Mouse (Mus musculus): ENCODE data around the gene Agl. TPM values are rescaled to one million over a fixed set of nuclear protein-coding genes. Genes with fewer than 3 reads are reported as not detected.

Agl gene
- polyA plus RNA-seq, 1 experiment from 2014 or later = 6.3 TPM

DNA sequence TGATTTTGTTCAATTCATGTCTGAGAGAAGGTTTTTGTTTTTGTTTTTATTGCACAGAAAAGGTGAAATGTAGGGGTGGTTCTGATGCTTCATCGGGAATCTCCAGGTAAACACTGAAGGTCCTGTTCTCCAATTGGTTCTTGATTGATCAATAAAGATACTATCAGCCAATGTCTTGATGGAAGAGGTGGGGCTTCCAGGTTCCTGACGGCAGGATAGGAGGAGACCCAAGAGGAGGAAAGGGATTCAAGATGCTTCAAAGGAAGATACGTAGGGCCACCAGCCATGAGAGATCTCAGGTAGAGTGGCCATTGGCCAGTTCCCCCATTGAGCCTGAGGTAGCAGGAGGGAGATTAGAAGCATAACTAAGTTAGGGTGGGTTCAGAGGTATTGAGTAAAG lies 89.0 kb downstream of the Agl start:
- no peaks in the 10 kb centered on the region for H3K36me3 ChIP-seq (ENCODE audit: control insufficient read depth, insufficient read depth)
- no peak overlapping the region for H3K9ac ChIP-seq (ENCODE audit: low read depth, low read length)
- no peak overlapping the region for H3K4me2 ChIP-seq (replicated peaks; ENCODE audit: low read depth)
- no peak overlapping the region for H3K4me3 ChIP-seq (ENCODE audit: low read depth, low read length)
- 54% methylated on average over 3 of the region's 3 CpGs for WGBS
- no peak for TF ChIP-seq CTCF (IDR thresholded peaks at IDR 0.05; ENCODE audit: low read depth)
- no peaks in the 10 kb centered on the region for H3K4me1 ChIP-seq (replicated peaks; ENCODE audit: control insufficient read depth, insufficient read depth, low read length)
- no peaks in the 10 kb centered on the region for H3K27me3 ChIP-seq (replicated peaks; ENCODE audit: control insufficient read depth, insufficient read depth, low read length)
- no peak for ATAC-seq
- H3K9me3 ChIP-seq (ENCODE audit: control insufficient read depth) = no peaks in the 10 kb centered on the region
- H3K27ac ChIP-seq (ENCODE audit: low read depth, low read length) = no peak overlapping the region

DNA sequence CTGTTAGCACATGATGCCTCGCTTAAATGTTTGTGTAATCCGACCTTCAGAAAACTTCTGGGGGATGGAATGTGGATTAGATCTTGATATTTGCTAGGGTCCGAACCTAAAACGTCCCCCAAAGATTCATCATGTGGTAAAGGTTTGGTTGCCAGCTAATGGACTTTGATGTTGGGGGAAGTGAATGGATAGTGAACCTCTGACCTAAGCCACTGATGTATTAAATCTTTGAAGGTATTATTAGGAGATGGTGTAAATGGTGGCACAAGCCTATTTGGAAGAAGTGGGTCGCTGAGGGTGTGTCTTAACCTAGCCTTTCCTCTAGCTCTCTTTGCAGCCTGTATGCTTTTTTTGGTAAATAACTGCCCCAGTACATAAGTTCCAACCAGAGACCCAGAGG lies 94.9 kb downstream of the Agl start:
- Histone ChIP-seq H3K36me3 (ENCODE audit: control insufficient read depth, insufficient read depth) (no peaks in the 10 kb centered on the region), H3K4me2 (replicated peaks; ENCODE audit: low read depth) (peak overlapping the region; percentile 83), H3K9ac (ENCODE audit: low read depth, low read length) (peak overlapping the region; percentile 99), H3K4me1 (replicated peaks; ENCODE audit: control insufficient read depth, insufficient read depth, low read length) (peaks cover 8% of the 10 kb centered on the region; the same call in 1 of the 2 replicates), H3K4me3 (ENCODE audit: low read depth, low read length) (peak overlapping the region; percentile 98), H3K27ac (ENCODE audit: low read depth, low read length) (no peak overlapping the region), H3K9me3 (ENCODE audit: control insufficient read depth) (no peaks in the 10 kb centered on the region), H3K27me3 (replicated peaks; ENCODE audit: control insufficient read depth, insufficient read depth, low read length) (no peaks in the 10 kb centered on the region)
- no peak for ATAC-seq
- WGBS = 22% methylated on average over 5 of the region's 5 CpGs
- TF ChIP-seq CTCF (IDR thresholded peaks at IDR 0.05; ENCODE audit: low read depth) = no peak

DNA sequence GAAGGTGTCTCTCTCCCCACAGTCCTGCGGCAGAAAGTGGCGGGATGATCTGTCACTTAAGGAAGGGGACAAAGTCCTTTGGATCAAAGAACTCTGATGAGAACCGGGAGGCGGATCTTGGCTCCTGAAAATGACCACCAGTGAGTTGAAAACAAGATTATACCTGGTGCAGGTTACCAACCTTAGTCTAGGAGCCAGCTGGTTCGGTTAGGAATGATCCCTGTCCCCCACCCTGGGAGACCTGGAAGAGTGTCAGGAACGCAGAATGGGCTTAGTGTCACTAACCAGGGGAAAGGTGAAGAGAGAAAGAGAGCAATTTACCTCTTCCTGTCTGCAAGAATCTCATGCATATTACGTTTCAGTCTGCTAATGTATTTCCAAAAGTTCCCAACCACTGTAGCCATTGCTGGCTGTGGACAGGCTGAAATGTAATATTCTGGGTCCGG lies 95.5 kb downstream of the Agl start, which contains the start of gene Slc35a3:
TSS of gene Slc35a3 (minus strand) at position 396 of the 446 bp plus-strand sequence.
- Histone ChIP-seq H3K4me1 (replicated peaks; ENCODE audit: control insufficient read depth, insufficient read depth, low read length) (peaks cover 8% of the 10 kb centered on the region; the same call in 1 of the 2 replicates), H3K4me2 (replicated peaks; ENCODE audit: low read depth) (peak within 1 kb of the TSS; percentile 83), H3K27ac (ENCODE audit: low read depth, low read length) (peak within 1 kb of the TSS; percentile 95), H3K9ac (ENCODE audit: low read depth, low read length) (peak within 1 kb of the TSS; percentile 99), H3K9me3 (ENCODE audit: control insufficient read depth) (no peaks in the 10 kb centered on the region), H3K4me3 (ENCODE audit: low read depth, low read length) (peak within 1 kb of the TSS; percentile 98), H3K36me3 (ENCODE audit: control insufficient read depth, insufficient read depth) (no peaks in the 10 kb centered on the region), H3K27me3 (replicated peaks; ENCODE audit: control insufficient read depth, insufficient read depth, low read length) (no peaks in the 10 kb centered on the region)
- WGBS = 3% methylated on average over 8 of the region's 8 CpGs
- TF ChIP-seq CTCF (IDR thresholded peaks at IDR 0.05; ENCODE audit: low read depth) = no peak
- peak; percentile 75 for ATAC-seq

DNA sequence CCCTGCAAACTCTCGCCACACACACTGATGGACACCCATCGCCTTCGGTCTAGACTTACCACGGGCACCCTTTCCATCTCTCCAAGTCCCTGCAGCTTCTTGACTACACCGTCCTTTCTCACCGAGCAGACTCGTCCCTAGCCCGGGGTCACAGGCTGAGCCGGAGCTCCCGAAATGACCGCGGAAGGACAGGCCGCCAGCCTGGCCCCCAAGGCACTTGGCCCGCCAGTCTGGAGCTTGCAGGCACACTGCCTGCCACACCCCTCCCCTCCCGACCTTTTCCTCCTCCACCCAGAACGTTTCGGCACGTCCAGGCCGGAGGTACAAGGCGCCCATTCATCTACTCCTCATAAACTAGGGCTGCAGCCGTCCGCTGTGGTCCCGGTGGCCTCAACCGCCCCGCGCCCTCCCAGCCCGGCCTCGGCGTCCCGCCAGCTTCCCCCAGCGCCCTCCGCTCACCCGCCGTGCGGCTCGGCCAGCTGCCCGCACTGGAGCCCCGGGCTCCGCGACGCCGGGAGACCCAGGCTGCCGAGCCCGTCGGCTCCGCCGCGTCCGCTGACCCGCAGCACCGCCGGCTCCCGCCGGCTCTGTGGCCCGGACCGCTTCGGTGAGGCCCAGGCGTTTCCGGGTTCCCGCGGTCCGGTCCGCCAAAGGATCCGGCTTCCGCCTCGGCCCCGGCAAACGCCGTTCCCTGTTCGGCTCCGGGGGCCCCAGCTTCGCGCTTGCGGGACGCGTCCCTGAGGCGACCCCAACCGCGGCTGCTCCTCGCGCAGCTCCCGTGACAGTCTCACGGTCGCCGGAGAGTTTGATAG lies 96.1 kb downstream of the Agl start:
- peak overlapping the region; percentile 95 for H3K27ac ChIP-seq (ENCODE audit: low read depth, low read length)
- no peaks in the 10 kb centered on the region for H3K36me3 ChIP-seq (ENCODE audit: control insufficient read depth, insufficient read depth)
- no peak for TF ChIP-seq CTCF (IDR thresholded peaks at IDR 0.05; ENCODE audit: low read depth)
- H3K4me1 ChIP-seq (replicated peaks; ENCODE audit: control insufficient read depth, insufficient read depth, low read length) = peaks cover 8% of the 10 kb centered on the region; the same call in 1 of the 2 replicates
- no peaks in the 10 kb centered on the region for H3K9me3 ChIP-seq (ENCODE audit: control insufficient read depth)
- peak overlapping the region; percentile 99 for H3K9ac ChIP-seq (ENCODE audit: low read depth, low read length)
- under 1% methylated on average over 80 of the region's 85 CpGs for WGBS
- H3K4me2 ChIP-seq (replicated peaks; ENCODE audit: low read depth) = peak overlapping the region; percentile 83
- no peaks in the 10 kb centered on the region for H3K27me3 ChIP-seq (replicated peaks; ENCODE audit: control insufficient read depth, insufficient read depth, low read length)
- peak overlapping the region; percentile 98 for H3K4me3 ChIP-seq (ENCODE audit: low read depth, low read length)
- ATAC-seq = peak; percentile 94

DNA sequence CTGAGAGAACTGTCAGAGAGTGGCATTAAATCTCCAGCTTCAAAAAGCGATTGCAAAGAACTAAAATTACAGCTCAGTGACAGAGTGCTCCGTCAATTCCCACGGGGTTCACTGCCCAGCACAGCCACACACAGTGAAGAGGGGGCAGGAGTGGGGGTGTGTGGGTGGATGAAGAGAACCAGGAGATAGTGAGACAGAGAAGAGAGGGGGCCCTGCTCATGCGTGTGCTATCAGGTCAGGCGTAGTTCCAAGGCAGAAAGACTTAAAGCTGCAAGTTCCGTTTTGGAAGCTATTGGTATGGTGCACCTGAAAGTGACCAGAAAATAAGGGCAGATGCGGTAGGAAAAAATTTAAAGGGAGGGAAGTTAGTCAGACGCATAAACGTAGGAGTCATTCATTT lies 97.0 kb downstream of the Agl start:
- WGBS = 37% methylated on average over 9 of the region's 9 CpGs

DNA sequence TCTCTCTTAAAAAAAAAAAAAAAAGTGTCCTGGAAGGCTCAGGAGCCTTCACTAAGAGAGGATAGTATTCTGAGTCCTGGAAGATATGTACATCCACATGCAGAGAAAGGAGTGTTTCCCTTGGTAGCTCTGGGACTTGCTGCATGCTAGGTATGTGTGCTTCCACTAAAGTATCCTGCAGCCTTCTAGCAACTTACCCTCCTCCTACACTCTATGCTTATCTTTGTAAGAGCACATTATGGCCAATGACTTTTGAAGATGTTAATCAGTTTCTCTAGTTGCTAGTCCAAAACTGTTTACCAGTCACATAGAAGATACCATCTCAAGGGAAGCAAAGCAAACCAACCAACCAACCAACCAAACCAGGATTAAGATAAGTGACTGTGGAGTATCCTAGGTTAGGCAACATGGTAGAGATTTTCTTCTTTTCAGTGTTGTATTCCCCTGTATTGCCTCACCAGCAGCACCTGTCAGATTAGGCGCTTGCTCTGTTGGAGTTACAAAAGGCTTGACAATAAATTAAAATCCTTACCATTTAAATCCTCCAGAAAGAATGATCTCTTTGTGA lies 102.2 kb downstream of the Agl start:
- H3K4me3 ChIP-seq (ENCODE audit: low read depth, low read length) = no peak overlapping the region
- no peak overlapping the region for H3K4me2 ChIP-seq (replicated peaks; ENCODE audit: low read depth)
- H3K9ac ChIP-seq (ENCODE audit: low read depth, low read length) = no peak overlapping the region
- H3K9me3 ChIP-seq (ENCODE audit: control insufficient read depth) = no peaks in the 10 kb centered on the region
- no peak for TF ChIP-seq CTCF (IDR thresholded peaks at IDR 0.05; ENCODE audit: low read depth)
- 90% methylated on average over 1 of the region's 1 CpGs for WGBS
- no peaks in the 10 kb centered on the region for H3K27me3 ChIP-seq (replicated peaks; ENCODE audit: control insufficient read depth, insufficient read depth, low read length)
- peaks cover under 1% of the 10 kb centered on the region; the same call in 1 of the 2 replicates for H3K4me1 ChIP-seq (replicated peaks; ENCODE audit: control insufficient read depth, insufficient read depth, low read length)
- no peaks in the 10 kb centered on the region for H3K36me3 ChIP-seq (ENCODE audit: control insufficient read depth, insufficient read depth)
- no peak for ATAC-seq
- no peak overlapping the region for H3K27ac ChIP-seq (ENCODE audit: low read depth, low read length)

More for the DNA sequence above, 97.0 kb downstream of the Agl start:
- no peak for ATAC-seq
- peak overlapping the region; percentile 83 for H3K4me2 ChIP-seq (replicated peaks; ENCODE audit: low read depth)
- H3K36me3 ChIP-seq (ENCODE audit: control insufficient read depth, insufficient read depth) = no peaks in the 10 kb centered on the region
- H3K4me3 ChIP-seq (ENCODE audit: low read depth, low read length) = peak overlapping the region; percentile 98
- no peaks in the 10 kb centered on the region for H3K9me3 ChIP-seq (ENCODE audit: control insufficient read depth)
- peaks cover 8% of the 10 kb centered on the region; the same call in 1 of the 2 replicates for H3K4me1 ChIP-seq (replicated peaks; ENCODE audit: control insufficient read depth, insufficient read depth, low read length)
- peak overlapping the region; percentile 99; the same call in 1 of the 2 replicates for H3K9ac ChIP-seq (ENCODE audit: low read depth, low read length)
- no peaks in the 10 kb centered on the region for H3K27me3 ChIP-seq (replicated peaks; ENCODE audit: control insufficient read depth, insufficient read depth, low read length)
- no peak for TF ChIP-seq CTCF (IDR thresholded peaks at IDR 0.05; ENCODE audit: low read depth)
- no peak overlapping the region for H3K27ac ChIP-seq (ENCODE audit: low read depth, low read length)
